Mouse (Mus musculus): ENCODE data around the gene Nav2.
A peak's percentile ranks its signal among the peaks of the same experiment; 100 is the strongest.

- TF ChIP-seq CTCF (IDR thresholded peaks at IDR 0.05; ENCODE audit: borderline replicate concordance, extremely low read depth, insufficient read depth, insufficient read length) (peak; percentile 69), POLR2A (IDR thresholded peaks at IDR 0.05; ENCODE audit: borderline replicate concordance, extremely low read depth, insufficient read depth, insufficient read length, poor library complexity, severe bottlenecking) (no peak)
Observed at GRCm38 (mm10) chr7:49471278-49471677, 562.8 kb downstream of the Nav2 start.
